Mouse (Mus musculus) liver, adult 2 months (tissue): ENCODE results near the gene Ralgapa2. TPM values are rescaled to one million over a fixed set of nuclear protein-coding genes. Genes with fewer than 3 reads are reported as not detected.

Experiments
- DNase-seq: peaks from one replicate; pipeline ENCODE4 v3.0.0-alpha.2; 2011; ENCODE audit warnings: low read depth, low spot score; ENCODE audit errors: extremely low read depth
- H3K27ac ChIP-seq: fragments of 200-500 bp; replicated peaks from 2 replicates; pipeline ENCODE4 v1.5.1; 2012; ENCODE audit warnings: low read depth, mild to moderate bottlenecking, control low read depth, inconsistent platforms, low read length; ENCODE audit not compliant: insufficient read depth
- H3K27me3 ChIP-seq: fragments of 200-500 bp; 2 replicates; pipeline ENCODE4 v1.6.1; 2012; ENCODE audit warnings: mild to moderate bottlenecking, moderate library complexity, low read length, inconsistent platforms; ENCODE audit not compliant: control insufficient read depth, insufficient read depth
- H3K36me3 ChIP-seq: fragments of 200-500 bp; 2 replicates; pipeline ENCODE4 v1.6.1; 2012; ENCODE audit warnings: low read length, inconsistent platforms; ENCODE audit not compliant: control insufficient read depth, insufficient read depth
- H3K4me1 ChIP-seq: fragments of 200-500 bp; 2 replicates; pipeline ENCODE4 v1.6.1; 2011; ENCODE audit warnings: low read length; ENCODE audit not compliant: control insufficient read depth, insufficient read depth
- H3K4me3 ChIP-seq: fragments of 200-500 bp; 2 replicates; pipeline ENCODE4 v1.5.1; 2011; ENCODE audit warnings: low read depth, mild to moderate bottlenecking, control low read depth, low read length, moderate library complexity; ENCODE audit not compliant: insufficient read depth
- H3K79me2 ChIP-seq: fragments of 200-500 bp; 2 replicates; pipeline ENCODE4 v1.6.1; 2012; ENCODE audit warnings: inconsistent platforms, mild to moderate bottlenecking, low read length, moderate library complexity; ENCODE audit not compliant: control insufficient read depth, insufficient read depth
- H3K9ac ChIP-seq: fragments of 200-500 bp; 2 replicates; pipeline ENCODE4 v1.6.1; 2012; ENCODE audit warnings: low read depth, mild to moderate bottlenecking, control low read depth, inconsistent platforms, low read length
- CTCF ChIP-seq: fragments of 200-500 bp; IDR thresholded peaks from 2 replicates; pipeline ENCODE4 v1.5.1; 2011; ENCODE audit warnings: low read depth, low read length, control low read depth
- POLR2A ChIP-seq: fragments of 200-500 bp; IDR thresholded peaks from 2 replicates; pipeline ENCODE4 v1.6.1; 2011; ENCODE audit warnings: low read length, control low read depth; ENCODE audit not compliant: insufficient read depth; ENCODE audit errors: extremely low read depth
- WGBS: fragments of 180-500 bp; shearing (Covaris S2); methylation state at CpG from one replicate; pipeline ENCODE4 v1.1.7; 2018; 5-methylcytosine and 5-hydroxymethylcytosine counted together
- polyA plus RNA-seq: library from polyadenylated mRNA; depleted of rRNA; stranded (reverse); fragments of >200 nt; gene quantifications from 2 replicates; pipeline ENCODE4 v1.2.3, GENCODE M21; 2012
- total RNA-seq: library from RNA; depleted of rRNA; stranded (reverse); fragments of >200 nt; gene quantifications from 2 replicates; pipeline ENCODE4 v1.2.3, GENCODE M21; 2014

The Ralgapa2 gene
- total and polyA plus RNA-seq, 2 experiments: 12.4 to 54.2 TPM

DNA sequence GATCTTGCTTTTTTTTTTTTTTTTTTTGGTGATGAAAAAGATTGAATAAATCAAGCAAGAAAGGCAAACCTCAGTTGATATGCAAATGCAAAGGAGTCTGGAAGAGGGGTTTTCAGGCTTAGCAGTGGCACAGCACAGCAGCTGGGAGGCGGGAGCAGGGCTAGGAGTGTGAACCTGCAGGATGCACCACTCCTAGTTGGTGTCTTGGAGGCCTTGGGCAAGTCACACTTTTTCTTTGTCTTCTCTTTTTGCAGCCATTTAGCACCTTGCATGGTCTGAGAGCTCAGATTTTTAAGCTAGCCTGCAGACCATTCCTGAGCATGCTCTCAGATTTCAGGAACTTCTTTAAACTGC lies 231.2 kb downstream of the Ralgapa2 start:
- H3K4me1 ChIP-seq: no peaks in the 10 kb centered on the region; the same call in 1 of the 2 replicates
- no peak overlapping the region for H3K9ac ChIP-seq
- H3K4me3 ChIP-seq: no peak overlapping the region
- no peak for DNase-seq
- H3K36me3 ChIP-seq: peaks cover 3% of the 10 kb centered on the region; the same call in 1 of the 2 replicates
- no peaks in the 10 kb centered on the region; the same call in 1 of the 2 replicates for H3K79me2 ChIP-seq
- no peak for TF ChIP-seq CTCF
- no peak for TF ChIP-seq POLR2A
- WGBS: 96% methylated on average over 1 of the region's 1 CpGs
- no peak overlapping the region for H3K27ac ChIP-seq
- no peaks in the 10 kb centered on the region for H3K27me3 ChIP-seq

- no peaks in the 10 kb centered on the region for H3K27me3 ChIP-seq
- DNase-seq: no peak
- 72% methylated on average over 6 of the region's 6 CpGs for WGBS
- H3K27ac ChIP-seq: no peak overlapping the region
- H3K79me2 ChIP-seq: no peaks in the 10 kb centered on the region; the same call in 1 of the 2 replicates
- H3K4me1 ChIP-seq: no peaks in the 10 kb centered on the region; the same call in 1 of the 2 replicates
- H3K36me3 ChIP-seq: peaks cover 3% of the 10 kb centered on the region; the same call in 1 of the 2 replicates
- H3K9ac ChIP-seq: no peak overlapping the region
- H3K4me3 ChIP-seq: no peak overlapping the region
- no peak for TF ChIP-seq CTCF
- TF ChIP-seq POLR2A: no peak
Measured at GRCm38 (mm10) chr2:146280221-146280920, 231.8 kb downstream of the Ralgapa2 start.

- Histone ChIP-seq H3K27ac (no peak overlapping the region), H3K36me3 (peaks cover 3% of the 10 kb centered on the region; the same call in 1 of the 2 replicates), H3K79me2 (no peaks in the 10 kb centered on the region), H3K27me3 (no peaks in the 10 kb centered on the region), H3K4me1 (peaks cover 4% of the 10 kb centered on the region; the same call in 1 of the 2 replicates), H3K4me3 (no peak overlapping the region), H3K9ac (no peak overlapping the region)
- DNase-seq: no peak
- TF ChIP-seq POLR2A (no peak), CTCF (no peak)
- WGBS: 92% methylated on average over 24 of the region's 24 CpGs
Measured at GRCm38 (mm10) chr2:146279430-146280220, 232.5 kb downstream of the Ralgapa2 start.

DNA sequence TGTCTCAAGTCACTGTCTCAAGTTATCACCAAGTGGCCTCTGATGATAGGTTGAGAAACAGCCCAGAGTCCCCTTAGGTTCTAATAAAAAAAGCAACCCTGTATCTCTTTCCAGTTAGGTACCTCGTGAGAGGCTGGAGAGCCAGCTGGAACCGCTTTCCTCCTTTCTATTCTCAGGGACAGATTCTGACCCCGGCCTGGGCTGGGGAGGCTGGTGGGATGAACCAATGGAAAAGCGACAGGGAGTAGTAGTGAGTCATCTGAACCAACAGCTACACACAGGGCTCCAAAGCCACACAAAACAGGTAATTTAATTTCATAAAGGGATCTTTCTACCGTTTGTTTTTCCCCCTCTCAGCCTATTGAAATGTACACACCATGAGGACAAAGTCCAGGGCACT lies 233.8 kb downstream of the Ralgapa2 start:
- DNase-seq: peak; percentile 36
- WGBS: 41% methylated on average over 5 of the region's 5 CpGs
- no peak overlapping the region for H3K4me3 ChIP-seq
- no peak for TF ChIP-seq CTCF
- no peak for TF ChIP-seq POLR2A
- no peak overlapping the region for H3K9ac ChIP-seq
- no peak overlapping the region for H3K27ac ChIP-seq
- peaks cover 3% of the 10 kb centered on the region; the same call in 1 of the 2 replicates for H3K36me3 ChIP-seq
- peaks cover 4% of the 10 kb centered on the region; the same call in 1 of the 2 replicates for H3K4me1 ChIP-seq
- no peaks in the 10 kb centered on the region for H3K79me2 ChIP-seq
- no peaks in the 10 kb centered on the region for H3K27me3 ChIP-seq

- WGBS: 53% methylated on average over 3 of the region's 3 CpGs
- H3K9ac ChIP-seq: no peak overlapping the region
- no peak overlapping the region for H3K27ac ChIP-seq
- no peaks in the 10 kb centered on the region for H3K27me3 ChIP-seq
- no peaks in the 10 kb centered on the region for H3K79me2 ChIP-seq
- H3K36me3 ChIP-seq: peaks cover 7% of the 10 kb centered on the region; the same call in 1 of the 2 replicates
- H3K4me1 ChIP-seq: no peaks in the 10 kb centered on the region
- DNase-seq: peak; percentile 12
- H3K4me3 ChIP-seq: no peak overlapping the region
- TF ChIP-seq CTCF (no peak), POLR2A (no peak)
Measured at GRCm38 (mm10) chr2:146266539-146266938, 245.6 kb downstream of the Ralgapa2 start.
